ENCODE assay signal across 10 mouse cellular contexts in the genomic region with DNA sequence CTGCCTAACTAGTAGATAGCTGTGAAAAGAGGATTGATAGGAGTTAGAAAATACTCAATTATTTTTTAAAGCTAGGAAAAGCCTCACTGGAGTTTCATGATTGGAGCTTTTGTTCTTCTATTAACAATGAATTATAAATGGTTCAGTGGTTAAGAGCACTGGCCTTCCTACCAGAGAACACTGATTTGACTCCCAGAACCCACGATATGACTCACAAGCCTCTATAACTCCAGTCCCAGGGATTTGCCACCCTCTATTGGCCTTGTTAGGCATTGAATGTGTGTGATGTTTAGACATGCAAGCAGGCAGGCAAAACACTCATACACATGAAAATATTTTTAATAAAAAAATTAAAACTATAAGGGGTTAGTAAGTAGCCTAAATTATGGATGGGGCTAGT.
DNase-seq lines count a peak whose midpoint lies in the region.
"Had no signal": no experiment of that assay in that cellular context is flagged by ENCODE, and none has a peak within 500 bp of the region (broad histone marks: within the 10 kb centered on the region; RNA-seq: fewer than 3 reads in every experiment).

No protein-coding gene starts in this region.

- DNase-seq in cerebellum, postnatal 10 days: peak; percentile 49 to 55
- no peak for DNase-seq in cerebellum, adult 9-10 months
- DNase-seq in layer of hippocampus, adult 11-12 months (ENCODE audit: low spot score): peak; percentile 27
- DNase-seq in layer of hippocampus, postnatal 25 days (ENCODE audit: extremely low spot score in 1 of 2, low spot score in 1 of 2): no peak
- DNase-seq in right cerebral cortex, adult 2 months (ENCODE audit: low spot score in 2 of 2): peak; percentile 22 to 32
- no peak for DNase-seq in right cerebral cortex, postnatal 36 days (ENCODE audit: low spot score in 2 of 2)
- no peak for DNase-seq in thymus, postnatal 14 days
- DNase-seq in adrenal gland, adult 2 months: no peak
- DNase-seq: heart, postnatal 36 days; spleen, adult 18-20 months had no signal

Comparison
In these comparisons a context has a peak if more than half of its experiments do, and no peak if none do; other contexts are left out.
1. DNase-seq: peak in cerebellum, postnatal 10 days (2 of 2), layer of hippocampus, adult 11-12 months (single experiment) and right cerebral cortex, adult 2 months (2 of 2); none in cerebellum, adult 9-10 months (single experiment), layer of hippocampus, postnatal 25 days (0 of 2), right cerebral cortex, postnatal 36 days (0 of 2), thymus, postnatal 14 days (single experiment) and adrenal gland, adult 2 months (single experiment).